Mouse (Mus musculus) liver, embryonic 14.5 days (tissue): ENCODE data around the gene Clcn3.

Source experiments
- CTCF ChIP-seq: IDR thresholded peaks from 2 replicates; pipeline ENCODE4 v1.5.1; 2016; ENCODE audit warnings: antibody characterized with exemption, low read depth, control low read depth
- EP300 ChIP-seq: IDR thresholded peaks from 2 replicates; pipeline ENCODE4 v1.6.1; 2016; ENCODE audit warnings: antibody characterized with exemption, low read depth

DNA sequence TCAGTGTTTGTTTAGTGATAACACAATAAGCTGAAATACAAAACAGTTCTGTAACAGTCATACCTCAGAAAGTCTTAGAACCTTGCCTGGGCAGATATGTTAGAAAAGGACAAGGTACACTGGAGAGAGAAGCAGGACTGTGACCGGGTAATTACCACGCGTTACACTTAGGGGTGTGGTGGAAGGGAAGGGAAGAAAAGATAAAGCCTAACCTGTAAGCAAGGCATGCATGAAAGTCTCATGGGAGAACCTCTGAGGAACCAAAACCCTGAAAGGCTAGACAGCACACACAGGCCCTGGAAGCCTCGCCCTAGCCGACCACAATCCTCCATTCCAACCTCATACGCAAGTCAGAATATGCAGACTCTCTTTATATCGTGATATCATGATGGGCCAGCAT, 26.3 kb downstream of the Clcn3 start:
- TF ChIP-seq CTCF (no peak), EP300 (peak; percentile 68)
